Mouse (Mus musculus) gastrocnemius, postnatal 25 days (tissue): ENCODE measurements around the gene Cd84. TPM values are rescaled to one million over a fixed set of nuclear protein-coding genes. Genes with fewer than 3 reads are reported as not detected.

Source experiments
- DNase-seq: peaks from one replicate; pipeline ENCODE4 v3.0.0; 2022
- total RNA-seq, 2 experiments: library from RNA; stranded (reverse); gene quantifications; 1 replicate in 1 of 2; 2 replicates in 1 of 2; pipeline ENCODE4 v1.2.3; 2021

The Cd84 gene
- total RNA-seq, 2 experiments from 2014 or later, result 0.64 to 0.96 TPM

DNA sequence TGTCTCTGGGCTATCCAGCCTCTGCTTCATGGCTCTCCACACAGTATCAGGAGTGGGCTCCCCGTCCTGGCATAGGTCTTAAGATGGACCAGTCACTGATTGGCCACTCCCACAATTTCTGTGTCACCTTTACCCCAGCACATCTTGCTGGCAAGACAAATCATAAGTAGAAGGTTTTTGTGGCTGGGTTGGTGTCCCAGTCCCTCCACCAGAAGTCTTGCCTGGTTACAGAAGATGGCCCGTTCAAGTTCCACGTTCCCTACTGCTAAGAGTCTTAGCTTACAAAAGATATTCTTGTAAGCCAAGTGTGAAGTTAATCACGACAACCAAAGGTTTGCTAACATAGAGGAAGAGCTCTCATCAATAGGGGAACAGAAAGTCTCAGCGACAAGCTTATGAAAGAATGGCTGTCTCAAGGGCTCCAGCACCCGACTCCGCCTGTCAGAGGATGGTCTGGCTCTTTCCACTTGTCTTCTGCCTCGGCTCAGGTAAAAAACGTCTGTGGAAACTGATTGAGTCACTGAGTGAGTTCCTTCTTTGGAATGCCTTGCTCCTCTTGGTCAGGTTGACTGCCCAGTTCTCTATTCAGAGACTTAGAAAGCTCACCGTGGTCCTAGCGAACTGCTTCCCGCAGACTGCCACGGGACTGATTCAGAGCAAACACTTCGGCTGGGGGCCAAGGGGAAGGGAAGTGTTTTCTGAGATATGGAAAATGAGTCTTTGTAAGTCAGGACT is 78.0 kb downstream of the Cd84 start, which contains the start of gene Slamf6:
Gene Slamf6, plus strand, starts transcription at position 211 of the 735 bp plus-strand sequence.
- peak; percentile 9 for DNase-seq

DNA sequence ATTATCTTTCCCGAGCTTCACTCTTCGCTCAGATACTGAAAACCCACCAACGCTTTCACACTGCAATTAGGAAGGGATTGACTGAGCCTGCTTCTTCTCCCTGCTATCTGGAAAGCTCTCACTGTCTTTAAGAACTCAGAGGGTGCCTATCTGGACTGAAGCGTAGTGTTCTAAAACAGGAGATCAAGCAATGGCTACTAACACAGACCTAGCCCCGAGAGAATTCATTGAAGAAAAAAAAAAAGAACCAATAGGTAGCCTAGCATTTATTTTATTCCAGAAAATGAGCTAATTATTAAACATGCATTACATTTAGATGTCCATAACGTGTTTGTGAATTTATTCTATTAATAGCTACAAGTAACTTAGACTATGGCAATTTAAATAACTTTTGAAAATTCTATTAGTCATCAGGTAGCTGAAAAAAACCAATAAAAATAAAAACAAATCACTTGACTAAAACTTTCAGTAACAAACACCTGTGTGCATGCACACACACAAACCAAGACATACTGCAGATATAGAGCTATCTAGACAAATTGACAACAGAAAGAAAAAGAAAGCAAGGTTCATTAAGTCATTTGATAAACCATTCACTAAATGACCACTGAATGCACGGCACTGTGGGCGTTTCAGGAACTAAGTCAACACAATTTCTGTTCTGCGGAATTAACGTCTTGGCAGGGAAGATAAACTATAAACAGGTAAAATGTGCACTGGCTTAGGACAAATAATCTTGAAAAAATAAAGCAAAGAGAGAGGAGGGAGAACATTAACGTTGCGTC is 78.8 kb downstream of the Cd84 start:
- DNase-seq, result no peak

DNA sequence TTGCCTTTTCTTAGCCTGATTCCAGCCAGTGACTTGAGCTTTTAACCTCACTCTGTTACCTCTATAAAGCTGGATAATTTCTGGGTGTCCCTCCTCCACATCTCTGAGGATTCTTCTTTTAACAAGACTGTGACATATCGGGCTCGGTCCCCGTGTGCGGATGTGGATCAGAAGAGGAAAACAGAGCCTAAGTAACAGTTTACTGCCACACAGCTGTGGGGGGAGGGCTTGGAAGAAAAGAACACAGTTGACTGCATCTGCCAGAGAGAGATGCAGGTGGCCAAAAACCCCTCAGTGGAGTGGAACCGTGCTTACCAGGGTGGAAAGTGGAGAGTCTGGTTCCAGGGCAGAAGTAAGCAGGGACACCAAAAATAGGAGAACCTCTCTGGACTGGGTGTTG is 79.7 kb downstream of the Cd84 start:
- DNase-seq, result peak; percentile 8

GRCm38 (mm10) chr1:171919901-171920510 is 80.5 kb downstream of the Cd84 start:
- no peak for DNase-seq

GRCm38 (mm10) chr1:171920989-171921621 is 81.6 kb downstream of the Cd84 start:
- DNase-seq, result no peak

- no peak for DNase-seq
Measured at GRCm38 (mm10) chr1:171921641-171922040, 82.1 kb downstream of the Cd84 start.

DNA sequence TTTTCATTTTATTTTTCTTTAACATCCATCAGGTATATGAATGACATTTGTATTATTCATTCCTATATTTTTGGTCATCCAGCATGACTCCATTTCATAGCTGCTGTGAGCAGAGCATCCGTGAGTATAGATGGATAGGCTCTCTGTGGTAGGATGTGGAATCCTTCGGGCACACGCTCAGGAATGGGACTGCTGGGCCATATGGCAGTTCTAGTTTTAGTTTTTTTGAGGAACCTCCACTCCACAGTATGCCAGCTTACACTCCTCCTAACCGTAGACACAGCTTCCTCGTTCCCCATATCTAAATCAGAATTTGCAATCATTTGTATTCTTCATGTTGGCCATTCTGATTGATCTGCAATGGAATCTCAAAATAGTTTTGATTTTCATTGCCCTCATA is 83.3 kb downstream of the Cd84 start:
- no peak for DNase-seq

GRCm38 (mm10) chr1:171924900-171925299 is 85.4 kb downstream of the Cd84 start:
- no peak for DNase-seq

- no peak for DNase-seq
Measured at GRCm38 (mm10) chr1:171933851-171934250, 94.4 kb downstream of the Cd84 start.

DNA sequence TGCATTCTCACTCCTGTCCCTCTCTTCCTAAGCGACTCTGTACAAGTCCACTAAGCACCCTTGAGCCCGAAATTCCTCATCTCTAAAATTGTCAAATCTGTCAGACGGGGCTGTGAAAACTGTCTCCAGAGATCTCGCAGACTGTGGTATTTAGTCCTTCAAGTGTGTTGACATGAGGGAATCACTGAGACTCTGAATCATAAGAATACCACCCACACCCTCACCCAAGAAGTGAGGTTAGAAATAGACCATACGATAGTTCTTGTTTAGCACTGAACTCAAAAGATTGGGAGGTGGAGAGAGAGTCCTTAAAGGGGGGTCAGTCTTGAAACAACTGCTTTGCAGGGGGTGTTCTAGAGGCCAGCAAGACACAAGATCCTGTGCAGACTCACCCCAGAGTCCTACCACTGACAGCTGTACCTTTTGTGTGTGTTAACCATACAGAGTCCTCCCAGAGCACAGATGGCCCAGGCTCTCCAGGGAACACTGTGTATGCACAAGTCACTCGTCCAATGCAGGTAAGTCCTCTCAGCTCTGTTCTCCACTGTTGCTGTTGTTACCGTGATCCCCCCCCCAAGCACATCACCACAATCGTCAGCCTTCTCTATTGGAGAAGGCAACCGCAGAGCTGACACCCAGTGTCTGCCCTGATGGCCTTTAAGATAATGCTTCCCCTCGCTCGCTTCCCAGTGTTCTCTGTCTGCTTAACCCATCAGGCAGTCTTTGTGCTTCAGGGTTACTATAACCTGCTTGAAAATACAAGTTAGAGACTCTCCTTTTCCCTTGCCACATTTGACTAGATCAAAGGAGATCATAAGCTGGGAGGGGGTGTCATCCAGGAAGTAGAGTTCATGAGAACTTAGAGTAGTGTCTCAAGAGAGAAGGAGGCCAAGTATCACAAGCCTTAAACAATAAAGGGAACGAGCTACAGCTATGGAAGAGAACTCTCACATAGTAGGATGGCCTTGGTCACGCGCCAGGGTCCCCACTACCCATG is 99.8 kb downstream of the Cd84 start:
- no peak for DNase-seq

Other genes with a start within 250 kb of the Cd84 start
- gene Ly9, start 232.3 kb upstream of the Cd84 start, total RNA-seq, result under 1 TPM; 0.10 to 0.27 TPM
- not detected for gene Slamf7, start 186.7 kb upstream of the Cd84 start, total RNA-seq
- under 1 TPM; 0.54 to 0.82 TPM for gene Cd48, start 157.7 kb upstream of the Cd84 start, total RNA-seq
- gene Slamf1, start 72.6 kb upstream of the Cd84 start, total RNA-seq, result not detected
- gene Gm10521, start 56.0 kb downstream of the Cd84 start, total RNA-seq, result not detected
- not detected for gene Slamf6, start 77.8 kb downstream of the Cd84 start, total RNA-seq
- under 1 TPM; 0.80 to 1.00 TPM for gene Vangl2, start 188.7 kb downstream of the Cd84 start, total RNA-seq
- not detected for gene Nhlh1, start 217.9 kb downstream of the Cd84 start, total RNA-seq
- gene Copa, start 242.8 kb downstream of the Cd84 start, total RNA-seq, result 10 to 100 TPM; 70.6 to 79.4 TPM
- 10 to 100 TPM; 25.7 to 27.1 TPM for gene Ncstn, start 243.1 kb downstream of the Cd84 start, total RNA-seq